Mouse (Mus musculus) monocyte, adult 5-6 weeks (primary cell): ENCODE measurements around the gene Stk32b. TPM values are rescaled to one million over a fixed set of nuclear protein-coding genes. Genes with fewer than 3 reads are reported as not detected.

Experiments
- ATAC-seq: fragments of 153-309, 156-312 bp; replicated peaks from 2 replicates; pipeline ENCODE4 v1.8.0; 2017; ENCODE audit warnings: mild to moderate bottlenecking; ENCODE audit not compliant: low TSS enrichment, insufficient number of reproducible peaks, severe bottlenecking, poor library complexity, low FRiP score
- total RNA-seq: library from RNA; stranded (forward); fragments of 200-1000, 200-491, 200-594 nt; gene quantifications from 3 replicates; pipeline ENCODE4 v1.2.3, GENCODE M21; 2017

Stk32b gene
- total RNA-seq, 1 experiment from 2014 or later, result not detected

DNA sequence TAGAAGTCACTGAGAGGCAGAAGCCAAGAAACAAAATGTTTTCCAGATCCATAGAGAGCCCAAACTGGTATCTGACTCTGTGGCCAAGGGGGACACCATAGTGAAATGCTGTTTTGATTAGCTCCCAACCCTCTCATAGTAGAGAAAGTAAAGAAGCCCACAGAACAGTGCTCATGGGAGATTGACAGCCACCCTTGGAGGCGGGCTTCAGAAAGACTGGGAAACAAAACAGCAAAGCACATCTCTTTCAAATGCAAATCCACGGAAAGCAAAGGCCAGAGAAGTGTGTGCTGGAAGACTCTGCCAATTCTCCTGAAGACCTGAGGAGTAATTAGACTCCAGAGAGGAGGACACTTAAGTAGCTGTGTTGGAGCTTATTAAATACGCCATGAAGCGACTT, 21.2 kb downstream of the Stk32b start:
- ATAC-seq, result no peak

DNA sequence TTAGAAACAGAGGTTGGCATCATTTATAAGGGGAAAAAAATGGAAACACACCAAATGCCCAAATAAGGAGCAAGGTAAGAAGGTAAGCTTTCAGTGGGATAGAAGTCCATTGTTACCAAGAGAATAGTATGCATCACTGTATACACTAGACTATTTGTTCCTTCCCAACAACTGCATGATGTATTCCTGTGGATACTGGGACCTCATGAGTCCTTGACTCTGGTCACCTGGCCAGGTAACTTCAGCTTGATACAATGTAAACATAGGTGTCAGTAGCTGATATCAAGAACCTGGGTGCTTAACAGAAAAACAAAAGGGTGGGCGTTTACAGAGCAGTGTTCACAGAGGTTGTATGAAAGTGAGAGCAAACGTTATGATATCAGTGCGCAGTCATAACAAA, 24.2 kb downstream of the Stk32b start:
- no peak for ATAC-seq

DNA sequence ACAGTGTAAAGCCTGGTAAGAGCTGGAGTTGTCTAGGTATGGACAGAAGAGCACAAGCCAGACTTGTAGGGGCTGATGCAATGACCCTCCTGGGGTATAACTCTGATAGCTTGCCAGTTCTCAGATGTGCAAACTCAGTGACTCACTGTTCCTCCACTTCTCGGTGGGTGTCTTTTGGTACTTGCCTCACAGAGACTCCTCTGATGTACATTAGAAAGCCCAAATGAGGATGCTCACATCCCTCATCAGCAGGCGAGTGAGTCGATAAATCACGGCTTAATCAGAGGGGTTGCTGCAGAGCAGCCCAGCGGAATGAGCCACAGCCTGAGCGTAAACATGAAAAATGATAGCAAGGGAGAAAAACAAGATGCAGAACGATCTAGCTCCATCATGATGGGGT, 46.2 kb downstream of the Stk32b start:
- ATAC-seq, result no peak

DNA sequence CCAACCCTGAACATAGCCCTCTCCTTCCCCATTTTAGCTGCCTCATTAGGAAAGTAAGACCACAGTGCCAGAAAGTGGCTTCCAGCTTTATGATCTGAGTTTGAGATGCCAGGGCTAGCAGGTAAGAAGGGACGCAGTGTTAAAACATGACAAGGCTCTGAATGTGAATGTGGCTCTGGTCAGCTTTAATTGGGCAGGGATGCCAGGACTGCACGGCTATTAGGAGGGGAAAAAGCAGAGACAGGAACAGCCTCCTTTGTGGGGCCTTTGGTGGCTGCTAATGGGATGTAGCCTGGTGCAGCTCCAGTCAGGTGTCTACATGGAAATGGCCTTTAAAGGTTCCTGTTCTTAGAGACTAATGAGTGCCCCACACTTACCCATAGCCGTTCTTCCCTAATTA, 52.0 kb downstream of the Stk32b start:
- no peak for ATAC-seq

DNA sequence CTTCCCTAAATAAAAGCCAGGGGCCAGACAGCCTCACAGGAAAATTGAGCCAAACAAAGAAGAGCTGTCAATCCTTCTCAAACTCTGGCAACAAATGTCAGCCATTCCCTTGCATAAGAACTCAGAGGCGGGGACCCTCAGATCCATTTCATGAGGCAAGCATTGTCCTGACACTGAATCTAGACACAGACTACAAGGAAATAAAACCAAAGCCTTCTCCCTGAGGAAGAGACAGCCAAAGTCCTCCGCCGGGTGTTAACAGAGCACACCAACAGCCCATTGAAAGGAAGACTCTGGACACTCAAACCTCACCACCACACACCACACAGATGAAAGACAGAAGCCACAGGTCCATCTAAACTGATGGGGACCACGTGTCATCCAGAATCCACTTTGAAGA, 57.8 kb downstream of the Stk32b start:
- no peak for ATAC-seq

DNA sequence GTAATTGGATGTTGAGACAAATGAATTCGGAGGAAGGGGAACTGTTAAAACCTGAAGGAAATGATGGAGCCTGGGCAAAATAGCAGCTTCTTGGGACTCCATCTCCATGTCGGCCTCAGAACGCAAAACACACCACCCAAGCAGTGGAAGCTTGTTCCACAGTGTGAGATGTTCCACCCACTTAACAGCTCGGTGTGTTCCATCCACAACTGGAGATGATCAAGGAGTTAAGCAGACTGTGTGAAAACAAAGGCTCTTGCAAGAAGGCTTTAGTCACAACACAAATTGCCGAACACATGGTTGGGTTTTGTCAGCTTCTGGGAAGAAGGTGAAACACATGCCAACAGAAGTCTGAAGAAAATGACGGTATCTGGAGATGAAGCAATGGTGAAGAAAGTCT, 59.2 kb downstream of the Stk32b start:
- no peak for ATAC-seq

DNA sequence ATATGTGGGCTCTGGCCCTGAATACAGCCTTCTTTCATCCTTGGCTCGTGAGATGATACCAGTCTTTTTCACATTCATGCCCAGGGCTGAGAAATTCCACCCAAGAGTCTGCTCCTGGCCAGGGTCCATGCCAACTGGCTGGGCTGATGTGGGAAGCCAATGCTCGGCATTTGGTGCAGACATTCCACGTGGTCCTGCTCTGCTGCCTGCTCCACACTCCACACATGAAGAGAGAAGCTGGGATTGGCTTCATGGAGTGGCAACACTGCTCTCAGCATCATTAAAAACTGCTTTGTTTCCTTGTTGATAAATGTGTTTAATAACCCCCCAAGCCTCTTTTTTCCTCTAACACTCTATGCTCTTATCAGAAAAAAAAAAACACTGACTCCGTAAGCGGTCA, 61.8 kb downstream of the Stk32b start:
- no peak for ATAC-seq

DNA sequence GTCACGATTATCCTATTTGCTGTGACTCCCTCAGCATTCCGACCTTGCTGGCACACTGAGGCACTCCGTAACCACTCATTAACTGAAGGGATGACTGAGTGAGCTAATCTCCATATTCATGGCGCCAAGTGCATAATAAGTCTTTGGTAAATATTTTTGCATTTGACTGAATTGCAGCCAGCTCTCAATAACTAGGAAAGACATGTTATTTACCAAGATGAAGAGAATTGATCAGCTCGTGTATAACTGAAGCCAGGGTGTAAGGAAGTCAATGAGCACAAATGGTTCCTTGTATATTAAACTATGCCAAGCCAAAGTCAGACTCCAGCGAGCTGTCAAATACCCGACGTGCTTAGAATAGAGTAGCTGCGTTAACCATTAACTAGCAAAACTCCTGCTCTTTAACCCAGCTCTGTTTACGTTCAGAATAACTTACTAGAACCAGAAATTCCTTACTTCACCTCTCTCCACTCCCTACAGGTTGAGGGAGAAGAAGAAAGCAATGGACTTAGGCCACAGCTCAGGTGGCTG, 66.2 kb downstream of the Stk32b start:
- no peak for ATAC-seq

DNA sequence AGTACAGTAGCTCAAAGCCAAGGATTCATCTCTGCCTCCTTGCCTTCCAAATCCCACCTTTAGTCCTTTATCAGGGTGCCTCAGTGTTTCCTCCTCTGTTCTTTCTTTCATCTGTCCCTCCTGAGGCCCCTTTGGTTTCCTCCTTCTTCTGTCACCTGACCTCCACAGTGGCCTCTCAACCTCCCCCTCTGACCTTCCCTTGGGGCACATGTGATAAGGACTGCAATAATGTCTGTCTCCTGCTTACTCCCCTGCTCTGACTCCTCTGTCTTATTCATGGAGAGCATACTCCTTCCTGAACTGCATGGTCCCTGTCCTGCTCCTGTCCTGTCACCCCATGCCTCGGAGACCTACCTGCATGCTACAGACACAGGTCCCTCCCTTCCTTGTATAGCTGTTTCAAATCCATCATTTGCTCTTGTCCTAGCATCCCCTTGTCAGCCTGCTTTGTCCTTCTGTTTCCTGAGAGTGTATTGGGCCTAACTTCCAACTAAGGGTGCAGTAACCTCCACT, 66.8 kb downstream of the Stk32b start:
- ATAC-seq, result no peak

DNA sequence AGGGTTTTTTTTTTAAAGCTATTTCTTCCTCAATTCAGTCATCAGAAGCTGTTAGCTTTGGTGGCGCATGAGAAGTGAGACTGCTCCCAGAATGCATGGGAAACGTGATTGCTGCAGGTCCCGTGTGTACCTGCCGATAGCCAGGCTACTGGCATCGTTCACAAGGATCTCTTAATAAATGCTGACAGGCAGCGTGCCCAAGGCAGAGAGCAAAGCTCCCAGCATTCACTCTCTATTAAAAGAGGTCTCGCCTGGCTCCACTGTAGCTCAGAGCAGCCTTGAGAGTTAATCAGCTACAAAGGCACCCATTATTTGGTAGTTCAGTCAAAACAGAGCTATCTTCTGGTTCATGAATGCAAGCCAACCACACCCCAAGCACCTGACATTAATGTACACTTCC, 72.9 kb downstream of the Stk32b start:
- no peak for ATAC-seq

DNA sequence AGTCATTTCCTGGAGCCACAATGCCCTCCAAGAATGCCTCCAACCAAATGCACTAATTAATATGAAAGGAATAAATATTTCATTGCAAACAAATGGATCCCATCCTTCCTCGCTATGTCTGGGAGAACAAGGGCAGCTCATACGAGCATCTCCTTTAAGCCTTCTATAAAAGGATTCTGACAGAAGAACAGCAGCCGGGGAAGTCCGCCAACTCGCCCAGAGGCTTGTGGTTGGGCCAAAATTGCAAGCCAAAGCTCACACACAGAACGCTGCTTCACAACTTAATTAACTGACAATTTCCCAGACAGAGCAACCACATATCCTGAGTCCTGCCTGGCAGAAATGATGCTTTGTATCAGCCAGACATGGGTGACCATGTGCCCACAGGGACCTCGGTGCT, 74.5 kb downstream of the Stk32b start:
- ATAC-seq, result no peak

DNA sequence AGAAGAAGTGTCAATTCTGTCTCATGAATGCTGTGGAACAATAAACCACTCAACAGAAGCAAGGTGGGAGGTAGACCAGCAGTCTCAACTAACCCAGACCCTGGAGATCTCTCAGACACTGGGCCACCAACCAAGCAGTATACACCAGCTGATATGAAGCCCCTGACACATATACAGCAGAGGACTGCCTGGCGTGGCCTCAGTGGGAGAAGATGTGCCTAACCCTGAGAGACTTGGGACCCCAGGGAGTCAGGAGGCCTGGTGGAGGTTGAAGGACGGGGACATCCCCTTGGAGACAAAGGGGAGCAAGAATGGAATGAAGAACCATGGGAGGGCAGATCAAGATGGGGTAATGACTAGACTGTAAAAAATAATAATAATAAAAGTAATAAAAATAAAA, 82.2 kb downstream of the Stk32b start:
- ATAC-seq, result no peak

DNA sequence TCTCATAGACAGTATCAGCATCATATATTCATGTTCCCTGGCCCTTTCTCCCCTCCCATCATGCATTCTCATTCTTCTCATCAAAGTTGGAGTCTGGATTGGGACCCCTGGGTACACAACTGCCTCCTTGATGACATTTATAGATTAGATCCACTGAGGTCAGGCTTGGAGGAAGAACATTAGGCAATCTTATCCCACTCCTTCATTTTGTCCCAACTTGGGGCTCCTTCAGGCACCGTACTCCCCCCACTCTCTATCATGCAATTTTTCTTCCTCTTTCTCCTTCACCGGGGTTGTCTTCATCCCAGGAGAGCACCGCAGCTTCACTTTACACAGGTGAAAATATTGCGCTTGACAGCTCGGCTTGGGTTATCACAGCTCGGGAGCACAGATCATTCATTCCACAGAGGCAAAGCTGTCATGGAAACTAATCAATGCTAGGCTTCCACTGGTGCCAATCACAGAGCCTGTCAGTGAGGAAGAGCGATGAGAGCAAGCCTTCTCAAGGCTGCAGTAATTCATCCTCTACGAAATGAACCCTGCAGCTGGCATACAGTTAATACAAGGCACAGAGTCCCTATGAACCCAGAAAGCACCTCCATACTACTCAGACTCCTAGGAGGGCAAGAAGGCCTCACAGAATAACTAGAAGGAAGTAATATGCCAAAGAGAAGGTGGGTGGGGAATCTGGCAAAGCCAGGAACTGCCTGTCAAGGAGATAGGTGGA, 89.4 kb downstream of the Stk32b start:
- no peak for ATAC-seq

DNA sequence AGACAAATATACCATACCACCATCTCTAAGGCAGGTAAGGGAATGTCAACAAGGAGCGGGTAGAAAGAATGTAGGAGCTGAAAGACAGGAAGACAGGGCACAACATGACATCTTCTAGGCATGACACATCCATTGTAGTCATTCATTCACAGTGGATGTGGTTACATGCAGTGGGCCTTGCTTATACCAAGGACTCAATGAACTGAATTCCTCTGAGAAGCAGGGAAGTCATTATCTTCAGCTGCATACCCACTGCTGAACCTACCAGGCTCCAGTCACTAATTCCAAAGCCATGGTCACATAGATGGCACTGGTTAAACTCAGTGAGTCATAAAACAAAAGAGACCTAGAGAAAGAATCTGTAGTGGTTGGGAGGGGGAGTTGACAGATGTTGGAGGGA, 105.1 kb downstream of the Stk32b start:
- no peak for ATAC-seq

DNA sequence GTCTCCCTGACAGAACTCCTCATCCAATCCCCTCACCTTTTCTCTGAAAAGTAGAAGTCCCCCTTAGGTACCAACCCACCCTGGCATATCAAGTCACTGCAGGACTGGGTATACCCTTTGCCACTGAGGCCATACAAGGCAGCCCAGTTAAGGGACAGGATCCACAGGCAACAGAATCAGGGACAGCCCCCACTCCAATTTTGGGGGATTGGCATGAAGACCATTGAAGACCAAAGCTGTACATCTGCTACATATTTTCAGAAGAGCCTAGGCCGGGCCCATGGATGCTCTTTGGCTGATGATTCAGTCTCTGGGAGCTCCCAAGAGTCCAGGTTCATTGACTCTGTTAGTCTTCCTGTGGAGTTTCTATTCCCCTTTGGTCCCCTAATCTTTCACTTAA, 117.4 kb downstream of the Stk32b start:
- no peak for ATAC-seq

DNA sequence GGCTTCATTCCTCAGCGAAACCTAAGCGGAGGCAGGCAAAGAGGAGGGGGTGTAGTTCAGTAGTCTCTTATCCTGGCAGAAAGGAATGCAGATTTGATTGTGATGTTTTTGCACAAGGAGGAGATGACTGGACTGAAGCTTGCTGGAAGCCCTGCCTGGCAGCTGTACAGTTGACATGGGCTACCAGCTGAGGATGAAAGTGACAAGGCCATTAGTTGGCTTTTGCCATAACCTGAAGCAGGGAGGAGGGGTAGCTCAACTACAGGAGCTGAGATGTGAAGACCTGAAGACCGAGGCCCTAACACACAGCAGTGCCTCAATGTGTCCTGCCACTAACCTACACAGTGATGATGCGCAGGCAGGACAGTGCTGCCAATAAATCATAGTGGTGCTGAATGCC, 118.7 kb downstream of the Stk32b start:
- no peak for ATAC-seq

DNA sequence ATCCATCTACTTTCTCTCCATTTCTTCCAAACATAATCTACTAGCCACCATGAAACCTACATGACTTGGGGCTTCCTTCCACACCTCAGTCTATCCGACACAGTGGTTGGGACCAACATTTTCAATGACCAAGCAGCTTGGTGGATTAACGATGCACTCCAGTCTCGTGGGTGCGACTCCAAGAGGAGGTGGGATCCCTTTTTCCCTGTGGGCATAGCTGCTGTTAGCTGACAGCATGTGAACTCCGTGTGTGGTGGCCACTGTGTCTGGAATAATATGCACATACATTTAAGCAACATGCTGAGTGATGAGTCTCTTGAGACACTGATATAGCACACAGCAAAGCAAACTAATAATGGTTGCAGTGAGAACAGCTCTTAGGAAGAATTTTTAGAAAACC, 124.6 kb downstream of the Stk32b start:
- no peak for ATAC-seq

DNA sequence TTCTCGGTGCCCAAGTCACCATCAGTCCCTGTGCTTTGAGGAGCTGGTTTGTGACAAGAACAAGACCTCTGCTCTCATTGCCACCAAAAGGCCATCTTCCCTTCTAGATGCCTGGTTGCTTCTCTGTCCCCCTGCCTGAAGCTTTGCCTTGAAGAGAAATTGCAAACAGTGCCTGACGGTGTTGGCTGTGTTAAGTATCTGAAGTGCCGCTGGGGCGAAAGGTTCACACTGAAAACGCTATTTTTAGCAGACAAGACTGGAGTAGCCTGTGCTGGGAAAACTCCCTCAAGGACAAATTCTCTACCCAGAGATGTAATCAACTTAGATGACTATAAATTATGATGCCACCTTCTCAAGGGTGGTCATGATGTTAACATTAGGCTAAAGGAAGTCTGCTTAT, 129.1 kb downstream of the Stk32b start:
- no peak for ATAC-seq

DNA sequence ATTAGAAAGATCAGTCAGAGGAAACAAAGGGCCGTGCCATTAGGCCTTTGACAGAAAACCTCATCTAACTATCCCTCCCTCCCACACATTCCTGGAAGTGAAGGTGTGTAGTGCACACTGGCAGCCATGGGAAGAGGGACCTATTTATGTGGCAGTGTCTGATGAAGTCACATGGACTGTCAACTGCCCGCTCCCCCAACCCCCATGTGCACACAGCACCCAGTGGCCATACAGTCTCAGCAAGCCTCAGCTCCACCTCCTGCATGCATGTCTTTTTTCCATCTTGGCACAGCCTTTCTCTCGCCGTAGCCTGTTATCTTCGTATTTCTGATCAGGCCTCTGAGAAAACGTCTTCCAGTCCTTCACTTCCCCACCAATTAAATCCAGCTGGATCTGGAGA, 130.9 kb downstream of the Stk32b start:
- no peak for ATAC-seq

DNA sequence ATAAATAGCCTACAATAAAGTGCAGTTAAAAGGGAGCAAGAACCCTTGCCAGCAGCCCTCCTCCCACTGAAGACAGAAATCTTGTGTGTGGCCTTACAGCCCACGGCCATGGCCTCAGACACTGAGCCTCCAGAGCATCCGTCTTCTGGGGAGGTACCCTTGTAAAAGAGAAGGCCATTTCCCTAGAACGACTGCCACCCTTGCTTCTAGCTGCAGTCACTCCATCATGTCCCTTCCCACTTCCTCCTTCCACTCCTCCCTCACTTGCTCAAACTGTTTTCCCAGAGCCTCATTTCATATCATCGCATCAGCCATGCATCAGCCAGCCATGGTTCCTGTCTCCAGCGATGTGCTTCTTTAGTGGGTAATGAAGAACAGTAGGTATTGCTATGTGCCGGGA, 141.5 kb downstream of the Stk32b start:
- no peak for ATAC-seq
